ENCODE assay signal across 17 mouse cellular contexts in genomic region chr17:30478181-30478580, GRCm38 (mm10).
"Had no signal": no experiment of that assay in that cellular context is flagged by ENCODE, and none has a peak within 500 bp of the region (broad histone marks: within the 10 kb centered on the region; RNA-seq: fewer than 3 reads in every experiment).

No protein-coding gene starts in this region.

- ATAC-seq: intestine, embryonic 15.5 days; liver, postnatal 0 days had no signal

- H3K4me2 ChIP-seq: intestine, embryonic 15.5 days; limb, embryonic 12.5 days; liver, embryonic 13.5 days; lung, embryonic 15.5 days; neural tube, embryonic 12.5 days had no signal

- H3K9me3 ChIP-seq: intestine, embryonic 15.5 days; limb, embryonic 12.5 days; liver, embryonic 13.5 days; lung, embryonic 15.5 days; neural tube, embryonic 12.5 days had no signal

- H3K27me3 ChIP-seq: intestine, embryonic 15.5 days; limb, embryonic 12.5 days; liver, embryonic 13.5 days; lung, embryonic 15.5 days; megakaryocyte, embryonic 14.5 days; neural tube, embryonic 12.5 days had no signal

- H3K4me1 ChIP-seq: intestine, embryonic 15.5 days; liver, embryonic 13.5 days; lung, embryonic 15.5 days; neural tube, embryonic 12.5 days had no signal

- H3K27ac ChIP-seq: intestine, embryonic 15.5 days; limb, embryonic 12.5 days; liver, embryonic 13.5 days; lung, embryonic 15.5 days; macrophage; neural tube, embryonic 12.5 days had no signal

- DNase-seq: kidney, adult 18-20 months; kidney, postnatal 25 days; layer of hippocampus, adult 9-11 months; liver; liver, embryonic 13.5 days; liver, postnatal 0 days; lung, postnatal 14 days; right cerebral cortex, postnatal 14 days; thymus, adult 18-20 months; thymus, postnatal 14 days had no signal

- H3K36me3 ChIP-seq: intestine, embryonic 15.5 days; limb, embryonic 12.5 days; liver, embryonic 13.5 days; lung, embryonic 15.5 days; neural tube, embryonic 12.5 days had no signal

- H3K9ac ChIP-seq: intestine, embryonic 15.5 days; limb, embryonic 12.5 days; liver, embryonic 13.5 days; liver, postnatal 0 days; lung, embryonic 15.5 days; neural tube, embryonic 12.5 days had no signal

- H3K4me3 ChIP-seq: intestine, embryonic 15.5 days; limb, embryonic 12.5 days; liver, embryonic 13.5 days; lung, embryonic 15.5 days; megakaryocyte, embryonic 14.5 days; myocyte; neural tube, embryonic 12.5 days had no signal
